In genomic region chr4:136916359-136917164, GRCm38 (mm10) we compare ENCODE assay signal across 12 mouse cellular contexts. TPM values are rescaled to one million over a fixed set of nuclear protein-coding genes. Genes with fewer than 3 reads are reported as not detected.
DNase-seq lines count a peak whose midpoint lies in the region; ATAC-seq and TF ChIP-seq lines count a peak whose summit lies in the region.
"Had no signal": no experiment of that assay in that cellular context is flagged by ENCODE, and none has a peak within 500 bp of the region (broad histone marks: within the 10 kb centered on the region; RNA-seq: fewer than 3 reads in every experiment).

No protein-coding gene starts in this region.

- ATAC-seq in forebrain, postnatal 0 days, result no peak
- ATAC-seq in neural tube, embryonic 12.5 days (ENCODE audit: low FRiP score, low read depth), result no peak
- no peak for ATAC-seq in hindbrain, embryonic 15.5 days (ENCODE audit: low FRiP score, low read depth)

- DNase-seq in forebrain, embryonic 10.5 days (ENCODE audit: extremely low spot score, low spot score), result no peak
- no peak for DNase-seq in forebrain, postnatal 0 days
- DNase-seq in neural tube, embryonic 10.5 days (ENCODE audit: extremely low spot score, low spot score), result no peak
- DNase-seq in heart, adult 11 months, result no peak
- no peak for DNase-seq in spleen, postnatal 14 days (ENCODE audit: low spot score in 2 of 2)
- no peak for DNase-seq in thymus, postnatal 14 days
- DNase-seq: adrenal gland, postnatal 14 days; lung, adult 18-20 months; thymus, adult 2 months had no signal

- no peak overlapping the region for H3K4me3 ChIP-seq in forebrain, embryonic 10.5 days
- H3K4me3 ChIP-seq in forebrain, postnatal 0 days (ENCODE audit: low read depth, low read length), result no peak overlapping the region
- no peak overlapping the region for H3K4me3 ChIP-seq in neural tube, embryonic 12.5 days
- no peak overlapping the region for H3K4me3 ChIP-seq in hindbrain, embryonic 15.5 days
- H3K4me3 ChIP-seq: heart, embryonic 10.5 days had no signal

- no peak overlapping the region for H3K4me2 ChIP-seq in forebrain, postnatal 0 days (ENCODE audit: low read depth)
- peak overlapping the region; percentile 6; the same call in 1 of the 2 replicates for H3K4me2 ChIP-seq in neural tube, embryonic 12.5 days (replicated peaks)
- H3K4me2 ChIP-seq in hindbrain, embryonic 15.5 days, result no peak overlapping the region

- 79% methylated on average over 20 of the region's 20 CpGs for WGBS in forebrain, embryonic 10.5 days
- 33% methylated on average over 20 of the region's 20 CpGs for WGBS in forebrain, postnatal 0 days
- WGBS in neural tube, embryonic 12.5 days, result 51% methylated on average over 20 of the region's 20 CpGs
- WGBS in hindbrain, embryonic 15.5 days, result 36% methylated on average over 20 of the region's 20 CpGs

- H3K9ac ChIP-seq in forebrain, postnatal 0 days, result no peak overlapping the region
- H3K9ac ChIP-seq in neural tube, embryonic 12.5 days, result no peak overlapping the region
- H3K9ac ChIP-seq in hindbrain, embryonic 15.5 days, result no peak overlapping the region

- H3K27me3 ChIP-seq in forebrain, embryonic 10.5 days (ENCODE audit: poor library complexity, severe bottlenecking), result peaks cover 23% of the 10 kb centered on the region
- peaks cover 4% of the 10 kb centered on the region; the same call in 1 of the 2 replicates for H3K27me3 ChIP-seq in forebrain, postnatal 0 days (ENCODE audit: insufficient read depth, low read length)
- H3K27me3 ChIP-seq in neural tube, embryonic 12.5 days (replicated peaks), result 0 out of 2 replicates have a peak, but pooled peaks cover 3% of the 10 kb centered on the region
- no peaks in the 10 kb centered on the region; the same call in 1 of the 2 replicates for H3K27me3 ChIP-seq in hindbrain, embryonic 15.5 days

- H3K4me1 ChIP-seq in forebrain, embryonic 10.5 days, result peaks cover 33% of the 10 kb centered on the region
- peaks cover 6% of the 10 kb centered on the region; the same call in 1 of the 2 replicates for H3K4me1 ChIP-seq in forebrain, postnatal 0 days (ENCODE audit: insufficient read depth)
- H3K4me1 ChIP-seq in neural tube, embryonic 12.5 days, result peaks cover 21% of the 10 kb centered on the region
- H3K4me1 ChIP-seq in hindbrain, embryonic 15.5 days (replicated peaks), result peaks cover 33% of the 10 kb centered on the region

- no peaks in the 10 kb centered on the region for H3K36me3 ChIP-seq in forebrain, embryonic 10.5 days (replicated peaks)
- H3K36me3 ChIP-seq in forebrain, postnatal 0 days (ENCODE audit: insufficient read depth), result no peaks in the 10 kb centered on the region
- no peaks in the 10 kb centered on the region for H3K36me3 ChIP-seq in neural tube, embryonic 12.5 days
- H3K36me3 ChIP-seq in hindbrain, embryonic 15.5 days, result no peaks in the 10 kb centered on the region
- H3K36me3 ChIP-seq: heart, embryonic 10.5 days had no signal

- TF ChIP-seq CTCF in forebrain, postnatal 0 days (IDR thresholded peaks at IDR 0.05; ENCODE audit: low read depth), result no peak

- no peaks in the 10 kb centered on the region for H3K9me3 ChIP-seq in forebrain, embryonic 10.5 days
- no peaks in the 10 kb centered on the region for H3K9me3 ChIP-seq in forebrain, postnatal 0 days (ENCODE audit: low read length)
- no peaks in the 10 kb centered on the region for H3K9me3 ChIP-seq in neural tube, embryonic 12.5 days
- H3K9me3 ChIP-seq in hindbrain, embryonic 15.5 days, result no peaks in the 10 kb centered on the region
- H3K9me3 ChIP-seq: heart, embryonic 10.5 days had no signal

- 0 out of 2 replicates have a peak overlapping the region, but pooled peaks have one; percentile 26 for H3K27ac ChIP-seq in forebrain, embryonic 10.5 days
- no peak overlapping the region for H3K27ac ChIP-seq in forebrain, postnatal 0 days (ENCODE audit: low read depth, low read length)
- no peak overlapping the region for H3K27ac ChIP-seq in neural tube, embryonic 12.5 days
- peak overlapping the region; percentile 43; the same call in 1 of the 2 replicates for H3K27ac ChIP-seq in hindbrain, embryonic 15.5 days (replicated peaks)
- H3K27ac ChIP-seq: heart, embryonic 10.5 days had no signal

RNA-seq across cellular contexts. Expression of gene C1qa, which starts 18.0 kb away (rescaled TPM):
- polyA plus RNA-seq in forebrain, embryonic 10.5 days (2016; fragmentation: Nextera tagmentation; extraction: Ambion mirVana), result 4.5 TPM in 2 replicates
- 47.7 and 53.1 TPM in 2 replicates for total RNA-seq in forebrain, postnatal 0 days (2014; rRNA removed)
- polyA plus RNA-seq in forebrain, postnatal 0 days (2015; fragmentation: Nextera tagmentation; extraction: Ambion mirVana), result 42.2 and 43.5 TPM in 2 replicates
- 17.4 and 21.0 TPM in 2 replicates for polyA plus RNA-seq in neural tube, embryonic 12.5 days (2016; fragmentation: Nextera tagmentation; extraction: Ambion mirVana)
- polyA plus RNA-seq in hindbrain, embryonic 15.5 days (2015; fragmentation: Nextera tagmentation; extraction: Ambion mirVana), result 30.8 and 36.4 TPM in 2 replicates

RNA-seq across cellular contexts. Expression of gene C1qc, which starts 23.7 kb away (rescaled TPM):
- polyA plus RNA-seq in forebrain, embryonic 10.5 days (2016; fragmentation: Nextera tagmentation; extraction: Ambion mirVana), result 5.0 and 6.9 TPM in 2 replicates
- 61.9 and 64.6 TPM in 2 replicates for total RNA-seq in forebrain, postnatal 0 days (2014; rRNA removed)
- polyA plus RNA-seq in forebrain, postnatal 0 days (2015; fragmentation: Nextera tagmentation; extraction: Ambion mirVana), result 46.1 and 49.3 TPM in 2 replicates
- polyA plus RNA-seq in neural tube, embryonic 12.5 days (2016; fragmentation: Nextera tagmentation; extraction: Ambion mirVana), result 19.6 and 21.3 TPM in 2 replicates
- polyA plus RNA-seq in hindbrain, embryonic 15.5 days (2015; fragmentation: Nextera tagmentation; extraction: Ambion mirVana), result 24.2 and 33.1 TPM in 2 replicates

RNA-seq across cellular contexts. Expression of gene C1qb, which starts 30.6 kb away (rescaled TPM):
- polyA plus RNA-seq in forebrain, embryonic 10.5 days (2016; fragmentation: Nextera tagmentation; extraction: Ambion mirVana), result 15.1 and 15.5 TPM in 2 replicates
- 53.9 and 57.1 TPM in 2 replicates for total RNA-seq in forebrain, postnatal 0 days (2014; rRNA removed)
- polyA plus RNA-seq in forebrain, postnatal 0 days (2015; fragmentation: Nextera tagmentation; extraction: Ambion mirVana), result 67.4 and 78.2 TPM in 2 replicates
- 32.6 and 34.9 TPM in 2 replicates for polyA plus RNA-seq in neural tube, embryonic 12.5 days (2016; fragmentation: Nextera tagmentation; extraction: Ambion mirVana)
- polyA plus RNA-seq in hindbrain, embryonic 15.5 days (2015; fragmentation: Nextera tagmentation; extraction: Ambion mirVana), result 42.6 and 56.4 TPM in 2 replicates

RNA-seq across cellular contexts. Expression of gene Epha8, which starts 40.1 kb away (rescaled TPM):
- 0.46 and 0.60 TPM in 2 replicates for polyA plus RNA-seq in forebrain, embryonic 10.5 days (2016; fragmentation: Nextera tagmentation; extraction: Ambion mirVana)
- 20.5 and 23.9 TPM in 2 replicates for total RNA-seq in forebrain, postnatal 0 days (2014; rRNA removed)
- polyA plus RNA-seq in forebrain, postnatal 0 days (2015; fragmentation: Nextera tagmentation; extraction: Ambion mirVana), result 6.6 and 9.5 TPM in 2 replicates
- 6.6 and 7.2 TPM in 2 replicates for polyA plus RNA-seq in neural tube, embryonic 12.5 days (2016; fragmentation: Nextera tagmentation; extraction: Ambion mirVana)
- polyA plus RNA-seq in hindbrain, embryonic 15.5 days (2015; fragmentation: Nextera tagmentation; extraction: Ambion mirVana), result 13.9 and 16.5 TPM in 2 replicates

Comparison
In these comparisons a context has a peak if more than half of its experiments do, and no peak if none do; other contexts are left out.
1. H3K27ac ChIP-seq: peak in forebrain, embryonic 10.5 days (single experiment) and hindbrain, embryonic 15.5 days (single experiment); none in forebrain, postnatal 0 days (single experiment) and neural tube, embryonic 12.5 days (single experiment).